Mouse (Mus musculus) 3134 (cell line): ENCODE measurements around the gene She.
"Not testable (repeated sequence)": the region's sequence is repeated elsewhere in the genome, so short reads cannot be mapped to it uniquely, and the experiment has no call there.

ENCODE experiments used
- DNase-seq: peaks from one replicate; pipeline ENCODE4 v3.0.0-alpha.2; 2011; ENCODE audit warnings: low spot score; ENCODE audit not compliant: insufficient read length; ENCODE audit errors: extremely low read depth

The She gene

GRCm38 (mm10) chr3:89861070-89861469 is 29.9 kb downstream of the She start:
- peak; percentile 93 for DNase-seq

DNA sequence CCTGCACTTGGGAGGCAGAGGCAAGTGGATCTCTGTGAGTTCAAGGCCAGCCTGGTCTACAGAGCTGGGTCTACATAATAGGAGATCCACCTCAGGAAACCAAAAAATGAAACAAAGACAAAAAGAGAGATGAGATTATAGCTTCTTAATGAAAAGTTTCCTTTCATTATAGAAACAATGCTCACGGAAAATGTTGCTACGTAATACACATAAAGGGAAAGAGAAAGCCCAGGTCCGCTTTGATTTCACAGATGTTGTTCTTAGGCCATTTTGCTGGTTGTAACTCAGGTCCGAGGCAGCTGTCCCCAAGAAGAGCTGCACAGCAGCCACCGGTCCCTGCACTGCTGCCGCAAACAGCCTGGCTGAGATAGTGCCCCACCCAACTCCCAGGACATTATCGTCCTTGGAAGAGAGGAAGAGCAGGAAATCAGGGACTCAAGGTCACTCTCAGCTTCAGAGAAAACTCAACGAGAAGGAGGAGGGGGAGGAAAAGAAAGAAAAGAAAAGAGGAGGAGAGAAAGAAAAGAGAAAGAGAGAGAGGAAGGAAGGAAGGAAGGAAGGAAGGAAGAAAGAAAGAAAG is 31.1 kb downstream of the She start:
- DNase-seq: no peak

DNA sequence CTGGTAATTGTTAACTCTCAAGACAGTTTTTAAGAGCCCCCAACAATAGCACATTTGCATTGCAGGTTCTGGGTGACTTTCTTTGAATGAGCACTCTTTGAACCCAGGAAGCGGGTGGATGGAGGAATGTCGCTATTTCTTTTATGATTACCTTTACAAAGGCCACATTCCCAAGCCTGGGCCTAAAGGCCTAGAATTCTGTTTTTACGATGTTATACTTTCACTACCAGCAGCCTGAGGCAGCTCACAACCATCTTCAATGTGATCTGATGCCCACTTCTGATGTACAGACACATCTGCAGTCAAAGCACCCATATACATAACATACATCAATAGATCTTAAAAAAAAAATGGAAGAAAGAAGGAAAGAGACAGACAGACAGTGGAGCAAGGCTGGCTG is 32.1 kb downstream of the She start:
- not testable (repeated sequence) for DNase-seq

DNA sequence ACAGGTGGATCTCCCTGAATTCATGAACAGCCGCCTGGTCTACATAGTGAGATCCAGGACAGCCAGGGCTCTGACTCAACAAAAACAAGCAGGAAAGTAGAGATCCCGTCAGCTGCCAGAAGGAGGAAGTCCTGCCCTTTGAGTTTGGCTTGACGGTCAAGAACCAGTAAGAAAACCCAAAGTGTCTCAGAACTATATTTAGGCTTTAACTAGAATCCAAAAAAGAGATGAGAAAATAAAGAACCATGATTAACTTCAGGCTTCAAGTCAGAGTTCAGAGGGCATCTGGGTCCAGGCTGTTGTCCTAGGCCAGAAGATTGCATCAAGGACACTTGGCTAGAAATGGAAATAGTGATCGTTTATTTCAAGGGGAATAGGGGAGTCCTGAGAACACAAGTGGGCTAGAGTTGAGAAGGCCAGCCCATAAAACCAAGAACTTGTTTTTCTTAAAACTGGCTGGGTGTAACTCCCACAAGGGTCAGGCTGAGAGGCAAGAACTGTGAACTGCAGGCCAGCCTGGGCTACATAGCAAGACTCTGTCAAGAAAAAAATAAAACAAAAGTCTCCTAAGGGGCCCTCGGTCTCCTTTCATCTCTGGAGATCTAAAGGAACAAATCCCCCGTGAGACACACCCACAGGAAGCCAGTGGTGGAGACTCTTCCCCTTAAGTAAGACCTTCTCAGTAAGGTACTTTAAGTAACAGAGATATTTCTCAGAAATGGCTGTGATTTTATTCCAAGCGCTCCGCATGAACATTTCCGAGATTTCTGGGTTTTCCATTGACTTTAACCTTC is 32.7 kb downstream of the She start:
- peak; percentile 40 for DNase-seq

DNA sequence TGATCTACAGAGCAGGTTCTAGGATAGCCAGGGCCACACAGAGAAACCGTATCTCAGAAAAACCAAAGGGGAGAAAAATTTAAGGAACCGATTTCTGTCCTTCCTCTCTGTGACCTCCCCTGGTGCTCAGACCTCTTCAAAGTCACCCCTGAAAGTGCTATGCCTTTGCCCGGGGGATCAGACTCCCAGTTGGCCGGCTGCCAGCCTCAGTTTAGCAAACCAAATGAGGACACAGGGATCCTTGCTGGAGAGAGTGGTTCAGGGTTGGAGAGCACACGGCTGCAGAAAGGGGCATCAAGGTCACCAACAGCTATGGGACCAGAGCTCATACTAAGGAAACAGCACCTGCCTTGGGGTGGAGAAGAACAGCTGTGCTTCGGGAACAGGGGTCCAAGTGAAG is 33.9 kb downstream of the She start:
- no peak for DNase-seq

GRCm38 (mm10) chr3:89865764-89866163 is 34.6 kb downstream of the She start:
- DNase-seq: no peak

DNA sequence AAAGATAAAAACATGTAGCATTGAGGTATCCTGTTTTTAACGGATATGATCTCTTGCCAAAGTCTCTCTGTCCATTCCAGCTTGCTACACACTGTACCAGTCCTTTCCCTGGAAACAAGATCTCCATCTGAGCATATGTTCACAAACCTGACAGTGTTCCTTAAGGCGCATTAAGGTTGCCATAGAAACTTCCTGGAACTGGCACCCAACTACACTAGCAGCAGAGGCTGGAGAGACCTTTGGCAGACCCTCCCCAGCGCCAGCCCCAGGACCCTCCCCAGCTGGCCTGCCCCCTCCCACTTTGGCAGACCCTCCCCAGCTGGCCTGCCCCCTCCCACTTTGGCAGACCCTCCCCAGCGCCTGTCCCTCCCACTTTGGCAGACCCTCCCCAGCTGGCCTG is 36.5 kb downstream of the She start:
- no peak for DNase-seq

GRCm38 (mm10) chr3:89868357-89868756 is 37.2 kb downstream of the She start:
- DNase-seq: no peak

DNA sequence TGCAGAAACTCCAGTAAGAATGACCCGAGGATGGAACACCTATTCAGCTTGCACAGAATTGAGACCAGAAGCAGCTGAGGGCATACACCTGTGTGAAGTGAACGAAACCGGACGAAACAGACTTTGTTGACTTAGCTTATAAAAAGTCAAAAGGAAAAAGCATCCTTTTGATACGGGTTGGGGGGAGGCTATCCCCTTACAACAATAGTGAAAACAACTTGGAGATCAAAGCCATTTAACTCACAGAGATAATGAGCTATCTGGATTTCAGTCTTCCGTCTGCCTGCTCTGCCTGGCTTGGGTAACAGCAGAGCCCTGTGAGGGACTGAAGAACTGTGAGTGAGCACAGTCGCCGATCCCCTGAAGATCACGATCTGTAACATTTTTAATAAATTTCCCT is 37.8 kb downstream of the She start:
- DNase-seq: no peak

GRCm38 (mm10) chr3:89869556-89869955 is 38.4 kb downstream of the She start:
- DNase-seq: peak; percentile 42

DNA sequence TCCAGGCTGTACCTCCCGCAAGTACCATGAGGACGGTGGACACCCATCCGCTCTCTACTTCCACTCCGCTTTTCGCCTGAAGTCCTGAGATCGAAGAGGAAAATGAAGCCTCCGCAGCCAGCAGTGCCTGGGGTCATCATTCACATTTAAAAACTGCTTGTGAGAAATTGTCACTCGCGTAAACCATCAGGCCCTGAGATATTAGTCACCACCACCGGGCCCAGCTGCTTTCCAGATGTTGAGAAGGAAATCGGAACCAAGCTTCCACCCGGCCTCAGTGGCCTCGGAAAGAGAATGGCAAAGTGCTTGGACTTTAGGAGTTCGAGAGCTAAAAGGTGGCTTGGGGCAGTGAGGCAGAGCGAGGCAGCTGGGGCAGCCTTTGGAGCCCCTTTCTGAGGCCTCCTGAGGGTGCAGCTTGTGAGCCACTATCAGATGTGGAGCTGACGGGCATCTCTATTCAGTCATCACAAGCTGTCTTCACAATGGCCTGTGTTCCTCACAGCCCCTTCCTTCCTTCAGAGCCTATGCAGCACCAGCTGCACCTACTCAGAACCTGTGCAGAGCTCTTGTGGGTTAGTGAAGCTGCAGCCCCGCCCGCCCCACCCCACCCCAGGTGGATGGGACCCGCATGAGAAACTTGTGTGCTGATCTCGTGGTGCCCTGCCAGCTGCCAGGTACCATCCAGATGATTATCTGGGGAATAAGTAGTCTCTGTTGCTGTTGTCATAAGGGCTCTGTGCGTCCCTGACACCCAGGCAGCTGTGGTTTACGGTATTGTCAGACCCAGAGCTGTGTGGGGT is 39.5 kb downstream of the She start:
- no peak for DNase-seq

DNA sequence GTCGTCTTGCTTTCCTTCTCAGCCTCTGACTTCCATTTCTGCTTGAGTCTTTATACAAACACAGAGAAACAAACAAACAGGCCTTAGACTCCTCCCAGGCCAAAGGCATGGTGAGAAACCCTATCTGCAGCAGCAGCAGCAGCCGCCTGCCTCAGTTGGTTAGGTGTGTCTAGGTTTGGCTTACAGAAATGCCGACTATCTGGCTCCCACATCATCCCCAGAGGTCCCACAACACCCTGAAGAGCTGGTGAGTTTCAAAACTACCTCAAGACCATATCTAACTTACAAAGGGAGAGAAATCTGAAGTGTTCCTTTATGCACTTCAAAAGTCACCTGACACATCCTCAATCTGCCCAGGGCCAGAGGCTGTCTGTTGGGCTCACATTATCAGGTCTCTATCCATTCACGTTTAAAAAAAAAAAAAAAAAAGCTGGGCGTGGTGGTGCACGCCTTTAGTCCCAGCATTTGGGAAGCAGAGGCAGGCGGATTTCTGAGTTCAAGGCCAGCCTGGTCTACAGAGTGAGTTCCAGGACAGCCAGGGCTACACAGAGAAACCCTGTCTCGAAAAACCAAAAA is 40.3 kb downstream of the She start:
- no peak for DNase-seq

DNA sequence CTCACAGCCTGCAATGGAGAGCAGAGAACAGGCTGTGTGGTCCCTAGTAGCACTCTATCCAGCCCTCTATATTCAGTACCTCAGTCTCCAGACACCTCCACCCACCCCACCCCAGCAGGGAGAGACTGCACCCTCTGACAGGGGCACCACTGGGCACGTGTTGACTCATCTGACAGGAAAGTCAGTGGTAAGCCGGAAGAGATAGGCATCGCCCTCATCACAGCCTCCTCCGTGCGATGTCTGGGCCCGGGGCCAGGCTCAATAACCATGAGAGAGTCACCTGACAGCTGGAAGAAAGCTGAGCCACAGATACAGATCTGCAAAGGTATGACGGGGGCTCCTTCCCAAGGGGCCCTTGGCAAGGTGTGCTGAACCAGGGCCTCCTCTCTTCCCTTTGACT is 41.0 kb downstream of the She start:
- DNase-seq: peak; percentile 67

GRCm38 (mm10) chr3:89872684-89873083 is 41.5 kb downstream of the She start:
- peak; percentile 54 for DNase-seq

DNA sequence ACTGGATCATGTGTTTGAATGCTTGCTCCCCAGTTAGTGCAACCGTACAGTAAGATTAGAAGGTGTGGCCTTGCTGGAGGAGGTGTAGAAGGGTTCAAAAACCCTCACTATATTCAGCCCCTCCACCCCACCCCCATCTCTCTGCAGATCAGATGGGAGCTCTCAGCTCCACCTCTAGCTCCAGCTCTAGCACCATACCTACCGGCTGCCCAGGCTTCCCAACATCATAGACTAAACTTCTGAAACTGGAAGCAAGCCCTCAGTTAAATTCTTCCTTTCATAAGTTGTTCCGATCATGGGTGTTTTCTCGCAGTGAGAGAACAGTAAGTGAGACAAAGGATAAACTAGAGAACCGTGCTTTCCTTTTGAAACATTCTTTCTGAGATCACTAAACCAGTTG is 42.9 kb downstream of the She start:
- DNase-seq: no peak

DNA sequence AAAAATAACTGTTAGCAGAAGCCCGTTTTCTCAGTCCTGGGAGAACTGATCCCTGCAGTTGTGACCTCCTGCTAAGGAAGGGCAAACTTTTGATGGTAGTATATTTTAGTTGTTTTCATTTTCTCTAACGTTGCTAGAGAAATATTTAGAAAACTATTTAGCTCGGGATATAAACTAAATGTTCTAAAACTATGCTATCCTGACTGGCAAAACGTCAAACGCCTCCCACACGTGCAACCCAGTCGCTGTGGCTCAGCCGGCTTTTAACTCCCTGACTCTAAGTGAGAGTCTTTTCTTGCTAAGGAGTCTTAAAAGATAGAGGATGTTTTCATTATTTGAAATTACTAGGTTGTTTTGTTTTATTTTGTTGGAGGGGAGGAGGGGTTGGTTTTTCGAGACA is 43.9 kb downstream of the She start:
- no peak for DNase-seq

DNA sequence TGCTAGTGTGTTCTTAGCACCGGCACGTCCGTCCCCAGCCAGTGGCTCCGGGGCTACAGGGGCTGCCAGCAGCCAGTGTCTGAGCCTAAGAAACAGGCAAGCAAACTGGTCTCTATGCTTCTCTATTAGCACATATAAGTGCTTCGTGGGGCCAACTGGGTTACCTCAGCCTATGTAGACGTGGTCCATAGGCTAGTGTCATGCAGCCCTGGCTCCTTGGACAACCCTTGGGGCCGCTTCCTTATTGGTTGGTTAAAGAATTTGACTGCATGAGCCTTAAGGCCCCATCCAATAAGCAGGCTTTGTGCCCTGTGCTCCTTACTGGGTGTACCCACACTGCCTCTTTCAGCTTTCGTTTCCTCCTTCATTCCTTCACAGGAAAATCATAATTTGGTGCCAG is 44.6 kb downstream of the She start:
- no peak for DNase-seq

- DNase-seq: no peak
These were observed 45.3 kb downstream of the She start for GRCm38 (mm10) chr3:89876469-89876868.

DNA sequence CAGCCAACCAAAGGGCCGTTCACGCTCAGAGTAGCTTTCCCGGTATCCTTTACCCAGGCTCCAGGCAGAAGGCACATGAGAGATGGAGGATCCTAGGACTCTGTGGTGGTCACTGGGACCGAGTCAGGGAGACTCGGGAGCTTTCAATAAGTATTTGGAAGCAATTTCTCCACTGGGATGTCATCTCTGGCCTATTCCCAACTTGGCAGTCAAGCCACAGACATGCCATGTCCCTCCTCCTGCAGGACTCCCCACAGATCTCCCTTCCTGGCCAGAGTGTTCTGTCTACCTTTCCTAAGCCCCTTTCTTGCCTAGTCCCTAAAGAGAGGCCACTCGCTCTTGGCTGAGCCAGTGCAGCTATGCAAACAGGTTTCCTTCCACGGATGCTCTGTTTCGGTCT is 46.0 kb downstream of the She start:
- no peak for DNase-seq

GRCm38 (mm10) chr3:89878456-89878855 is 47.3 kb downstream of the She start:
- no peak for DNase-seq

GRCm38 (mm10) chr3:89879326-89879725 is 48.2 kb downstream of the She start:
- DNase-seq: no peak
